Mouse (Mus musculus) R1 (cell line): ENCODE measurements at regions not wholly inside any gene's neighbourhood (a gene's known extent, or its start where the extent isn't known, plus 50 kb on each side); places are given as distances from the start of the nearest gene placed in this dataset.
"Not testable (repeated sequence)": the region's sequence is repeated elsewhere in the genome, so short reads cannot be mapped to it uniquely, and the experiment has no call there.

ENCODE experiments used
- DNase-seq: peaks from one replicate; pipeline ENCODE4 v3.0.0-alpha.2; 2018; ENCODE audit warnings: low read depth, low spot score

DNA sequence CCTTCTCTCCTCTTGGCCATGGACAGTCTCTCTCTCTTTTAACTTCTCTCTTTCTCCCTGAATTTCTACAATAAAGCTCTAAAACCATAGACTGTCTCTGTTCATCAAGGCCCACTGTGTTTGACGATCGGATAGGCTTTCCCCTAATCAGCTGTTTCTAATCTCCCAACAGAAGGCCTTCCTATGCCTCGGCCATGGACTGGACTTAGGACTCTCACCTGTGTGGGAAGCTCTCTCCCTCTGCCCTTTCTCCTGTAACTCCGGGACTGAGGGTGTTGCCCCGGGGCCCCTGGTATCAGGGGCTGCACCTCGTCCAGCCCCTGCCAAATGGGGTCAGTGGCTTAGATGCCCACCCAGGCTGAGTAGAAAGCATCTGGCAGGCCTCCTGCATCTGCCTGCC, 713.0 kb downstream of the Rapgef2 start:
- no peak for DNase-seq

GRCm38 (mm10) chr3:78564926-78565325, 721.4 kb downstream of the Rapgef2 start:
- not testable (repeated sequence) for DNase-seq
